Mouse (Mus musculus): Measurements from ENCODE around the gene Taar7a.

GRCm38 (mm10) chr10:24031347-24031746 lies 38.1 kb upstream of the Taar7a start:
- TF ChIP-seq CTCF (IDR thresholded peaks at IDR 0.05; ENCODE audit: low read depth) (no peak), EP300 (optimal IDR thresholded peaks at IDR 0.05) (no peak)
